Mouse (Mus musculus): Measurements from ENCODE around the gene Cdyl. TPM values are rescaled to one million over a fixed set of nuclear protein-coding genes. Genes with fewer than 3 reads are reported as not detected.

The Cdyl gene
- polyA plus RNA-seq, 1 experiment from 2014 or later, result 17.6 TPM

- peak; percentile 91 for ATAC-seq (replicated peaks; ENCODE audit: low FRiP score)
- Histone ChIP-seq H3K9ac (ENCODE audit: low read depth, low read length) (peak overlapping the region; percentile 40), H3K4me2 (peak overlapping the region; percentile 58), H3K36me3 (ENCODE audit: control insufficient read depth, insufficient read depth, low read length) (no peaks in the 10 kb centered on the region), H3K4me3 (ENCODE audit: low read depth, low read length) (peak overlapping the region; percentile 6; the same call in 1 of the 2 replicates), H3K4me1 (replicated peaks; ENCODE audit: control insufficient read depth, insufficient read depth, low read length) (peaks cover 59% of the 10 kb centered on the region), H3K27ac (ENCODE audit: low read depth, low read length) (peak overlapping the region; percentile 80), H3K27me3 (replicated peaks; ENCODE audit: control insufficient read depth, insufficient read depth, low read length) (no peaks in the 10 kb centered on the region), H3K9me3 (ENCODE audit: control insufficient read depth, low read length) (no peaks in the 10 kb centered on the region)
- 64% methylated on average over 21 of the region's 21 CpGs for WGBS
- DNase-seq (ENCODE audit: low spot score), result no peak
These were observed 97.0 kb downstream of the Cdyl start for GRCm38 (mm10) chr13:35756393-35757338.

DNA sequence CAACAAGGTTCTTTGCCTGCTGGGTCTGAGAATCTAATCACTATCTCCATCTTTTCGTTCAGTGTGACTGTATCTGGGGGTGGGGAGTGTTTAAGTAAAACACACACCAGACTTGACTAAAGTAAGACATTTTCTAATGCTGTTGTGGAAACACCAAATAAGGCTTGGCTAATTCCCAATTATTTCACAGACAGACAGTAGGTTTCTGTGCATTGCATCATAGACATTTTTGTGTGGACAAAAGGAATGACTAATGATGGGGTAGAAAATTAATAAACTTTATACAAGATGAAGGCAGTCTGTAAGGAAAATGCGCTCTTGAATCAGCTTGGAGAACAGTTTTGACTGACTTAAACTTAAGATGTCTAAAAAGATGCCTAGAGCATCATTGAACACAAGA is 100.7 kb downstream of the Cdyl start:
- no peak for ATAC-seq (replicated peaks; ENCODE audit: low FRiP score)
- Histone ChIP-seq H3K4me2 (no peak overlapping the region), H3K9ac (ENCODE audit: low read depth, low read length) (no peak overlapping the region), H3K4me1 (replicated peaks; ENCODE audit: control insufficient read depth, insufficient read depth, low read length) (peaks cover 62% of the 10 kb centered on the region), H3K36me3 (ENCODE audit: control insufficient read depth, insufficient read depth, low read length) (no peaks in the 10 kb centered on the region), H3K4me3 (ENCODE audit: low read depth, low read length) (no peak overlapping the region), H3K9me3 (ENCODE audit: control insufficient read depth, low read length) (no peaks in the 10 kb centered on the region), H3K27me3 (replicated peaks; ENCODE audit: control insufficient read depth, insufficient read depth, low read length) (no peaks in the 10 kb centered on the region), H3K27ac (ENCODE audit: low read depth, low read length) (no peak overlapping the region)
- WGBS, result 80% methylated on average over 2 of the region's 2 CpGs
- no peak for DNase-seq (ENCODE audit: low spot score)

DNA sequence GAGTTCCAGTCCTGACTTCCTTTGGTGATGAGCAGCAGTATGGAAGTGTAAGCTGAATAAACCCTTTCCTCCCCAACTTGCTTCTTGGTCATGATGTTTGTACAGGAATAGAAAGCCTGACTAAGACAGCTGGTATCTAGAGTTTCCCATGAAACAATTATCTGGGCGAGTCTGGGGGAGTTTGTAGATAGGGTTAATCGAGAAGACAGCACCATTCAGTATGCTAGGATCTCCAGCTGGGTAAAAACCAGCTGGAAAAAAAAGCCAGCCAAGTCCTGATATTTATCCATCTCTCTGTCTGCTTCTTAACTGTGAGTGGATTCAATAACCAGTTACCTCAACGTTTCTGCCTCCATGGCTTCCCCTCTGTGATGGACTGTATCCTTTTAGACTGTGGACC is 104.9 kb downstream of the Cdyl start:
- DNase-seq (ENCODE audit: low spot score) (no peak), ATAC-seq (replicated peaks; ENCODE audit: low FRiP score) (peak; percentile 66)
- 26% methylated on average over 3 of the region's 3 CpGs for WGBS
- Histone ChIP-seq H3K4me3 (ENCODE audit: low read depth, low read length) (no peak overlapping the region), H3K4me1 (replicated peaks; ENCODE audit: control insufficient read depth, insufficient read depth, low read length) (peaks cover 60% of the 10 kb centered on the region), H3K9ac (ENCODE audit: low read depth, low read length) (0 out of 2 replicates have a peak overlapping the region, but pooled peaks have one; percentile 9), H3K4me2 (peak overlapping the region; percentile 29; the same call in 1 of the 2 replicates), H3K27me3 (replicated peaks; ENCODE audit: control insufficient read depth, insufficient read depth, low read length) (no peaks in the 10 kb centered on the region), H3K27ac (ENCODE audit: low read depth, low read length) (peak overlapping the region; percentile 48; the same call in 1 of the 2 replicates), H3K36me3 (ENCODE audit: control insufficient read depth, insufficient read depth, low read length) (no peaks in the 10 kb centered on the region), H3K9me3 (ENCODE audit: control insufficient read depth, low read length) (no peaks in the 10 kb centered on the region)

DNA sequence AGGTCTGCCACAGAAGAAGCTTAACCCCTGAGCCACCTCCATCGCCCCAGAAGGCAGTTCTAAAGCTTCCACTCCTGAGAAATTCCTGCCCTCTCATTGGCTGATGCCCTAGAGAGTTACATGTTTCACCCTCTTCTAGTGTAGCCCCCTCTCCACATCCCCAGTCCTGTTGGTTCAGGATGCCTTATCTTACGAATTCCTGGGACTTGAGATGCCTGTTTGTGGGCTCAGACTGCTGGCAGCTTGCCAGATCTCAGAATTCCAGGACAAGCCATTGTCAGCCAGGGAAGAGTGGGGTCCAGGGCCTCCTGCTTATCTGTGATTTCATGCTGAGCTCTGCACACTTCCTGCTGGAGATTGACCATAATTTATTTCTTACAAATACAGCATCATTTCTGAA is 106.2 kb downstream of the Cdyl start:
- 41% methylated on average over 2 of the region's 2 CpGs for WGBS
- Histone ChIP-seq H3K27ac (ENCODE audit: low read depth, low read length) (peak overlapping the region; percentile 56), H3K4me1 (replicated peaks; ENCODE audit: control insufficient read depth, insufficient read depth, low read length) (peaks cover 56% of the 10 kb centered on the region), H3K27me3 (replicated peaks; ENCODE audit: control insufficient read depth, insufficient read depth, low read length) (no peaks in the 10 kb centered on the region), H3K4me3 (ENCODE audit: low read depth, low read length) (no peak overlapping the region), H3K4me2 (peak overlapping the region; percentile 20; the same call in 1 of the 2 replicates), H3K9me3 (ENCODE audit: control insufficient read depth, low read length) (no peaks in the 10 kb centered on the region), H3K36me3 (ENCODE audit: control insufficient read depth, insufficient read depth, low read length) (no peaks in the 10 kb centered on the region), H3K9ac (ENCODE audit: low read depth, low read length) (no peak overlapping the region)
- ATAC-seq (replicated peaks; ENCODE audit: low FRiP score), result no peak
- no peak for DNase-seq (ENCODE audit: low spot score)

GRCm38 (mm10) chr13:35769673-35770072 is 110.0 kb downstream of the Cdyl start:
- Histone ChIP-seq H3K4me1 (replicated peaks; ENCODE audit: control insufficient read depth, insufficient read depth, low read length) (peaks cover 46% of the 10 kb centered on the region), H3K4me2 (no peak overlapping the region), H3K36me3 (ENCODE audit: control insufficient read depth, insufficient read depth, low read length) (no peaks in the 10 kb centered on the region), H3K9me3 (ENCODE audit: control insufficient read depth, low read length) (no peaks in the 10 kb centered on the region), H3K4me3 (ENCODE audit: low read depth, low read length) (no peak overlapping the region), H3K27ac (ENCODE audit: low read depth, low read length) (no peak overlapping the region), H3K9ac (ENCODE audit: low read depth, low read length) (no peak overlapping the region), H3K27me3 (replicated peaks; ENCODE audit: control insufficient read depth, insufficient read depth, low read length) (no peaks in the 10 kb centered on the region)
- DNase-seq (ENCODE audit: low spot score) (no peak), ATAC-seq (replicated peaks; ENCODE audit: low FRiP score) (no peak)
- 66% methylated on average over 2 of the region's 2 CpGs for WGBS

DNA sequence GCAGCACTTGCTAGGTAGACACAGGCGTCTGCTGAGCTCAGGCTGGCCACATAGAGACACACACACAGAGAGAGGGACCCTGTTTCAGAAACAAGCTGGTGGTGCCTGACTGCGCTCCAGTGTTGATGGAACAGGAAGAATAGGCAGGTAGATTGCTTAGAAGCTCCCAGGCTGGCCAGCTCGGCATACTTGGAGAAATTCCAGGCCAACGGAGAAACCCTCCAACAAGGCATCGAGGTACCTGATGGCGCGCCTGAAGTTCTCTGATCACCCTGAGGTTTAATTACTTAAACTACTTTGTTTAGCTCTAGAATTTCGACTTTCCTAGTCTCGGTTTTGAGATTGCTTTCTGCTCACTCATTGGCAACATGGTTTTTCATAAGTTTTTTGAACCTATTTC is 110.8 kb downstream of the Cdyl start:
- Histone ChIP-seq H3K36me3 (ENCODE audit: control insufficient read depth, insufficient read depth, low read length) (no peaks in the 10 kb centered on the region), H3K9ac (ENCODE audit: low read depth, low read length) (no peak overlapping the region), H3K4me1 (replicated peaks; ENCODE audit: control insufficient read depth, insufficient read depth, low read length) (peaks cover 38% of the 10 kb centered on the region), H3K4me2 (no peak overlapping the region), H3K9me3 (ENCODE audit: control insufficient read depth, low read length) (no peaks in the 10 kb centered on the region), H3K27me3 (replicated peaks; ENCODE audit: control insufficient read depth, insufficient read depth, low read length) (no peaks in the 10 kb centered on the region), H3K4me3 (ENCODE audit: low read depth, low read length) (no peak overlapping the region), H3K27ac (ENCODE audit: low read depth, low read length) (no peak overlapping the region)
- 90% methylated on average over 9 of the region's 9 CpGs for WGBS
- ATAC-seq (replicated peaks; ENCODE audit: low FRiP score) (no peak), DNase-seq (ENCODE audit: low spot score) (no peak)

DNA sequence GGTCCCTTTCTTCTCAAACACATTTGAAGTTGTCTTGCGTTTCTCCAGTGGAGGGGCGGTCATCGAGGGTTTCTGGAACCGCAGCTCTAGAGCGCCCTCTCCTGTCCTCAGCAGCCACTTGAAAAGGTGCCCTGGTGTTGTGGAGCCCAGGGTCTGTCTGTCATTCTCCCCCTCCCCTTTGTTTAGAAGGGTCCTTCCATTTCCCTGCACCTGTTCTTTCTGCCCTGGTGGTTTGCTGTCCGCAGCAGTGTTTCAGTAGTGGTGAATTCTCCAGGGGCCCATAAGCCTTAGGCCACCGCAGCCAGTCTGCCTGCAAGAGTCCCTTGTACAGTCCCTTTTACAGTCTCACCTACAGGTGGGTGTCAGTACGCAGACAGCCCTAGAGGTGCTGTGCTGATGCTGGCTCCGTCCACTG is 112.3 kb downstream of the Cdyl start:
- 58% methylated on average over 9 of the region's 9 CpGs for WGBS
- Histone ChIP-seq H3K4me3 (ENCODE audit: low read depth, low read length) (no peak overlapping the region), H3K27ac (ENCODE audit: low read depth, low read length) (no peak overlapping the region), H3K9ac (ENCODE audit: low read depth, low read length) (no peak overlapping the region), H3K36me3 (ENCODE audit: control insufficient read depth, insufficient read depth, low read length) (no peaks in the 10 kb centered on the region), H3K27me3 (replicated peaks; ENCODE audit: control insufficient read depth, insufficient read depth, low read length) (no peaks in the 10 kb centered on the region), H3K4me2 (no peak overlapping the region), H3K4me1 (replicated peaks; ENCODE audit: control insufficient read depth, insufficient read depth, low read length) (peaks cover 25% of the 10 kb centered on the region), H3K9me3 (ENCODE audit: control insufficient read depth, low read length) (no peaks in the 10 kb centered on the region)
- DNase-seq (ENCODE audit: low spot score) (no peak), ATAC-seq (replicated peaks; ENCODE audit: low FRiP score) (peak; percentile 54)

- Histone ChIP-seq H3K4me1 (replicated peaks; ENCODE audit: control insufficient read depth, insufficient read depth, low read length) (peaks cover 15% of the 10 kb centered on the region; the same call in 1 of the 2 replicates), H3K27ac (ENCODE audit: low read depth, low read length) (no peak overlapping the region), H3K4me3 (ENCODE audit: low read depth, low read length) (no peak overlapping the region), H3K4me2 (no peak overlapping the region), H3K9me3 (ENCODE audit: control insufficient read depth, low read length) (no peaks in the 10 kb centered on the region), H3K36me3 (ENCODE audit: control insufficient read depth, insufficient read depth, low read length) (no peaks in the 10 kb centered on the region), H3K9ac (ENCODE audit: low read depth, low read length) (no peak overlapping the region), H3K27me3 (replicated peaks; ENCODE audit: control insufficient read depth, insufficient read depth, low read length) (no peaks in the 10 kb centered on the region)
- peak; percentile 55; the same call in 1 of the 2 replicates for ATAC-seq (replicated peaks; ENCODE audit: low FRiP score)
- DNase-seq (ENCODE audit: low spot score), result no peak
- WGBS, result 65% methylated on average over 7 of the region's 7 CpGs
These were observed 114.1 kb downstream of the Cdyl start for GRCm38 (mm10) chr13:35773763-35774162.

Data from liver, embryonic 11.5 days (tissue).